Mouse (Mus musculus) heart, embryonic 14.5 days (tissue): Measurements from ENCODE around the gene Ttll8. TPM values are rescaled to one million over a fixed set of nuclear protein-coding genes. Genes with fewer than 3 reads are reported as not detected.

Experiments used
- ATAC-seq: fragments of 200-750 bp; cut with Nextera tagmentation; 2 replicates; pipeline ENCODE4 v1.8.0; 2017; ENCODE audit warnings: low read depth, moderate TSS enrichment; ENCODE audit not compliant: insufficient number of reproducible peaks, insufficient read depth, low FRiP score
- H3K27ac ChIP-seq, 2 experiments: fragments of 200-500 bp in 1 of 2; fragments of 300-500 bp in 1 of 2; sonication (generic) in 1 of 2; replicated peaks in 1 of 2; 2 replicates each; pipeline ENCODE4 v1.5.1; 2012 to 2014; ENCODE audit warnings: low read depth in 2 of 2, low read length in 2 of 2, control low read depth in 1 of 2, mild to moderate bottlenecking in 1 of 2, mixed read lengths in 1 of 2; ENCODE audit not compliant: control insufficient read depth in 1 of 2, insufficient read depth in 1 of 2
- H3K27me3 ChIP-seq: fragments of 300-500 bp; sonication (generic); 2 replicates; pipeline ENCODE4 v1.6.1; 2014; ENCODE audit warnings: mild to moderate bottlenecking, low read length, control low read depth; ENCODE audit not compliant: control insufficient read depth, insufficient read depth
- H3K36me3 ChIP-seq: fragments of 300-500 bp; sonication (generic); 2 replicates; pipeline ENCODE4 v1.6.1; 2014; ENCODE audit warnings: mild to moderate bottlenecking, control low read depth, low read length, mixed read lengths; ENCODE audit not compliant: control insufficient read depth, insufficient read depth
- H3K4me1 ChIP-seq, 2 experiments: fragments of 200-500 bp in 1 of 2; fragments of 300-500 bp in 1 of 2; sonication (generic) in 1 of 2; 2 replicates each; pipeline ENCODE4 v1.6.1; 2012 to 2014; ENCODE audit warnings: low read length in 2 of 2, control low read depth in 1 of 2, mixed read lengths in 1 of 2; ENCODE audit not compliant: control insufficient read depth in 2 of 2, insufficient read depth in 2 of 2
- H3K4me2 ChIP-seq: fragments of 300-500 bp; sonication (generic); 2 replicates; pipeline ENCODE4 v1.6.1; 2014; ENCODE audit warnings: mild to moderate bottlenecking, low read length
- H3K4me3 ChIP-seq, 2 experiments: fragments of 200-500 bp in 1 of 2; fragments of 300-500 bp in 1 of 2; sonication (generic) in 1 of 2; 2 replicates each; pipeline ENCODE4 v1.5.1; 2012 to 2014; ENCODE audit warnings: low read length in 2 of 2, mild to moderate bottlenecking in 2 of 2, control low read depth in 1 of 2, low read depth in 1 of 2, moderate library complexity in 1 of 2; ENCODE audit not compliant: control insufficient read depth in 1 of 2, insufficient read depth in 1 of 2
- H3K9ac ChIP-seq: fragments of 300-500 bp; sonication (generic); 2 replicates; pipeline ENCODE4 v1.6.1; 2014; ENCODE audit warnings: mild to moderate bottlenecking, low read length
- H3K9me3 ChIP-seq: fragments of 300-500 bp; sonication (generic); 2 replicates; pipeline ENCODE4 v1.6.1; 2016; ENCODE audit warnings: low read length, control low read depth; ENCODE audit not compliant: control insufficient read depth
- WGBS: fragments of 180-500 bp; shearing (Covaris S2); extraction: QIAGEN DNeasy Blood & Tissue Kit; methylation state at CpG from one replicate; pipeline ENCODE4 v1.1.7; 2014; 5-methylcytosine and 5-hydroxymethylcytosine counted together
- polyA plus RNA-seq: library from polyadenylated mRNA; unstranded; fragments of >200 nt; fragmentation: Nextera tagmentation; extraction: Ambion mirVana; gene quantifications from 2 replicates; pipeline ENCODE4 v1.2.1, GENCODE M21; 2014

Gene Ttll8
- polyA plus RNA-seq, 1 experiment from 2014 or later, result not detected

DNA sequence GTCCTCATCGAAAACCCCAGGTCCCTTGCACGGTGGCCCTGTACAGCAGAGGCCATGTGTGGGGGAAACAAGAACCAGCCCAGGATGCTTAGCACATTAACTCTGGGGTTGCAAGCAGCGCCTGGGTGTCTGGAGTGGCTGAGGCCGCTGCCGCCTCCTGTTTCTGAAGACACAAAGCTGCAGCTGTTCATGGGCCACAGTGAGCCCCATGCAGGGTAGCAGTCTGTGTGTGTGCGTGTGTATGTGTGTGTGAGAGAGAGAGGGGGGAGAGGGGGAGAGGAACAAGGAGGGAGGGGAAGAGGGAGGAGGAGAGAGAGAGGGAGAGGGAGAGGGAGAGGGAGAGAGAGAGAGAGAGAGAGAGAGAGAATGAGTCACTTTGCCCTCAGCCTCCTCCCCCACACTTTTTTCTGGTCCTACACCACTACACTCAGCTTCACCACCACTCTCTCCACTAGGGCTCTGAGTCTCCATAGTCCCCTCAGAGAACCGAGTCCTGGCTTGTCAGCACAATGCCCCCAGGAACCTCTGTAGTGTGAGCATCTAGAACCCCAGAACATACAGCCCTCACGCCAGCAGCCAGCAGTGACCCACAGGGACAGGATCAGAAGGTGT lies 110.6 kb downstream of the Ttll8 start:
- Histone ChIP-seq H3K27me3 (no peaks in the 10 kb centered on the region), H3K4me3 (no peak overlapping the region), H3K4me2 (no peak overlapping the region), H3K27ac (peak overlapping the region; percentile 25 to 44; a peak in 2 of 4 replicates), H3K4me1 (peaks cover 33 to 36% of the 10 kb centered on the region in 2 experiments), H3K36me3 (no peaks in the 10 kb centered on the region), H3K9ac (no peak overlapping the region), H3K9me3 (no peaks in the 10 kb centered on the region)
- WGBS, result 29% methylated on average over 8 of the region's 8 CpGs
- no peak for ATAC-seq

GRCm38 (mm10) chr15:88842300-88842673 lies 111.9 kb downstream of the Ttll8 start:
- H3K4me1 ChIP-seq, result peaks cover 37 to 40% of the 10 kb centered on the region in 2 experiments
- H3K4me2 ChIP-seq, result no peak overlapping the region
- no peak for ATAC-seq
- no peaks in the 10 kb centered on the region for H3K9me3 ChIP-seq
- H3K9ac ChIP-seq, result no peak overlapping the region
- H3K4me3 ChIP-seq, result no peak overlapping the region
- 57% methylated on average over 3 of the region's 3 CpGs for WGBS
- no peaks in the 10 kb centered on the region for H3K27me3 ChIP-seq
- H3K36me3 ChIP-seq, result no peaks in the 10 kb centered on the region
- no peak overlapping the region for H3K27ac ChIP-seq

DNA sequence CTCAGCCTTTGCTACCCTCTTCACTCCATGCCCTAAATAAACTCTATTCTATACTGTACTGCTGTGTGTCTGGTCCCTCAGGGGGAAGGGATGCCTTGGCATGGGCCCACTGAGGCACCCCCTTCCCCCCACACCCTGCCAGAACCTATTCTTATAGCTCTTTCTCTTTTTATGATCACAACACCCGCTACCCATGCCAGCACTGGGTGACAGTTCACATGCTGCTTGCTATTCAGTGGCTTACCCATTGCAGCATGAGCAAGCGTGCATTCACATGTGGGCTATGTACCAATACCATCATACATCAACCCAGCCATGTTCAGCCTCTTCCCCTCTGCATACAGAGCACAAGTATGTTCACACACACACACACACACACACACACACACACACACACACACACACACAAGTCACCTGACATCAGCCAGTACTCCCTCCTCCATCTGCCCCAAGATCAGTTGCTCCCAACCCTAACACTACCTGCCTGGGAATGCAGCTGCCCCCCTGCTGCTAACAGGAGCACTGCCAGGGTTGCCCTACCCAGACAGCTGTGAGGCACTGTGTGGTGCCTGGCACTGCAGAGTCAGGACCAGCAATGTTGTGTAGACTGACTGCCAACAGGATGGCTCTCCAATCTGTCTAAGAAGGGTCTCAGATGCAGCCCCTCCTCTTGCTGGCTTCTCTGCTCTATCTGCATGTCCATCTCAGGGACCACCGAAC lies 112.5 kb downstream of the Ttll8 start:
- H3K9me3 ChIP-seq, result no peaks in the 10 kb centered on the region
- peaks cover 37 to 43% of the 10 kb centered on the region in 2 experiments for H3K4me1 ChIP-seq
- H3K9ac ChIP-seq, result no peak overlapping the region
- H3K36me3 ChIP-seq, result no peaks in the 10 kb centered on the region
- WGBS, result 94% methylated on average over 3 of the region's 3 CpGs
- no peak overlapping the region for H3K27ac ChIP-seq
- no peaks in the 10 kb centered on the region for H3K27me3 ChIP-seq
- no peak for ATAC-seq
- no peak overlapping the region for H3K4me2 ChIP-seq
- no peak overlapping the region for H3K4me3 ChIP-seq

- peaks cover 42 to 43% of the 10 kb centered on the region in 2 experiments for H3K4me1 ChIP-seq
- 0 out of 4 replicates have a peak overlapping the region, but pooled peaks of 1 of the 2 experiments have one; percentile 6 for H3K27ac ChIP-seq
- H3K4me3 ChIP-seq, result no peak overlapping the region
- no peak overlapping the region for H3K4me2 ChIP-seq
- no peaks in the 10 kb centered on the region for H3K27me3 ChIP-seq
- ATAC-seq, result no peak
- no peaks in the 10 kb centered on the region for H3K36me3 ChIP-seq
- 90% methylated on average over 2 of the region's 2 CpGs for WGBS
- H3K9ac ChIP-seq, result no peak overlapping the region
- H3K9me3 ChIP-seq, result no peaks in the 10 kb centered on the region
Measured at GRCm38 (mm10) chr15:88841160-88841559, 113.1 kb downstream of the Ttll8 start.

Other genes starting within 250 kb of the Ttll8 start
- 15.3 TPM in 2 replicates for gene Brd1, start 220.2 kb downstream of the Ttll8 start, polyA plus RNA-seq
- gene Zbed4, start 202.8 kb downstream of the Ttll8 start, polyA plus RNA-seq, result 13.4 and 13.5 TPM in 2 replicates
- 9.9 and 10.9 TPM in 2 replicates for gene Alg12, start 135.1 kb downstream of the Ttll8 start, polyA plus RNA-seq
- gene Creld2, start 134.8 kb downstream of the Ttll8 start, polyA plus RNA-seq, result 46.3 and 53.1 TPM in 2 replicates
- gene Pim3, start 92.2 kb downstream of the Ttll8 start, polyA plus RNA-seq, result 42.3 and 47.1 TPM in 2 replicates
- gene Mlc1, start 24.6 kb upstream of the Ttll8 start, polyA plus RNA-seq, result not detected in 2 replicates
- gene Mov10l1, start 28.5 kb upstream of the Ttll8 start, polyA plus RNA-seq, result 86.2 and 92.8 TPM in 2 replicates
- 2.3 and 2.6 TPM in 2 replicates for gene Panx2, start 105.3 kb upstream of the Ttll8 start, polyA plus RNA-seq
- 51.6 and 51.9 TPM in 2 replicates for gene Trabd, start 120.7 kb upstream of the Ttll8 start, polyA plus RNA-seq
- 14.0 and 16.4 TPM in 2 replicates for gene Selenoo, start 134.7 kb upstream of the Ttll8 start, polyA plus RNA-seq
- gene Tubgcp6, start 168.7 kb upstream of the Ttll8 start, polyA plus RNA-seq, result 10.9 and 11.3 TPM in 2 replicates
- 11.0 and 11.5 TPM in 2 replicates for gene Hdac10, start 174.3 kb upstream of the Ttll8 start, polyA plus RNA-seq
- gene Mapk12, start 186.3 kb upstream of the Ttll8 start, polyA plus RNA-seq, result 21.0 and 23.0 TPM in 2 replicates
- 2.5 and 3.2 TPM in 2 replicates for gene Mapk11, start 195.2 kb upstream of the Ttll8 start, polyA plus RNA-seq
- 87.4 and 99.3 TPM in 2 replicates for gene Plxnb2, start 226.4 kb upstream of the Ttll8 start, polyA plus RNA-seq
- gene Dennd6b, start 242.1 kb upstream of the Ttll8 start, polyA plus RNA-seq, result 14.8 and 16.6 TPM in 2 replicates